Mouse (Mus musculus) spleen, adult 2 months (tissue): ENCODE results near the gene Tdpoz4. TPM values are rescaled to one million over a fixed set of nuclear protein-coding genes. Genes with fewer than 3 reads are reported as not detected.
"Not testable (repeated sequence)": the region's sequence is repeated elsewhere in the genome, so short reads cannot be mapped to it uniquely, and the experiment has no call there.

Experiments used
- DNase-seq, 2 experiments: peaks; one replicate each; pipeline versions ENCODE4 v3.0.0 to v3.0.0-alpha.2; 2012 to 2021; ENCODE audit warnings: low spot score in 2 of 2, low read depth in 1 of 2
- H3K27ac ChIP-seq: fragments of 200-500 bp; 2 replicates; pipeline ENCODE4 v1.5.1; 2012; ENCODE audit warnings: low read length, inconsistent platforms; ENCODE audit not compliant: insufficient read depth
- H3K27me3 ChIP-seq: fragments of 200-500 bp; 2 replicates; pipeline ENCODE4 v1.6.1; 2012; ENCODE audit warnings: mild to moderate bottlenecking, moderate library complexity, low read length, inconsistent platforms; ENCODE audit not compliant: control insufficient read depth, insufficient read depth
- H3K36me3 ChIP-seq: fragments of 200-500 bp; 2 replicates; pipeline ENCODE4 v1.6.1; 2012; ENCODE audit warnings: mild to moderate bottlenecking, low read length, inconsistent platforms; ENCODE audit not compliant: control insufficient read depth, insufficient read depth
- H3K4me1 ChIP-seq: fragments of 200-500 bp; 2 replicates; pipeline ENCODE4 v1.6.1; 2011; ENCODE audit warnings: inconsistent platforms; ENCODE audit not compliant: control insufficient read depth, insufficient read depth, insufficient read length
- H3K4me3 ChIP-seq: fragments of 200-500 bp; 2 replicates; pipeline ENCODE4 v1.5.1; 2011; ENCODE audit warnings: mild to moderate bottlenecking, inconsistent platforms; ENCODE audit not compliant: insufficient read depth, insufficient read length; ENCODE audit errors: extremely low read depth
- WGBS: fragments of 180-500 bp; shearing (Covaris S2); methylation state at CpG from one replicate; pipeline ENCODE4 v1.1.7; 2018; 5-methylcytosine and 5-hydroxymethylcytosine counted together
- polyA plus RNA-seq: library from polyadenylated mRNA; depleted of rRNA; stranded (reverse); fragments of >200 nt; gene quantifications from 2 replicates; pipeline ENCODE4 v1.2.3, GENCODE M21; 2012; rRNA removed

The Tdpoz4 gene
- not detected in 2 replicates for polyA plus RNA-seq

- not testable (repeated sequence) for H3K4me1 ChIP-seq, H3K4me3 ChIP-seq, DNase-seq, H3K27ac ChIP-seq, H3K36me3 ChIP-seq, H3K27me3 ChIP-seq
These were observed at the start of gene Tdpoz4 for GRCm38 (mm10) chr3:93796098-93796497. Gene Tdpoz4, plus strand, starts transcription at chr3:93796398.

- not testable (repeated sequence) for H3K4me3 ChIP-seq, H3K4me1 ChIP-seq, H3K36me3 ChIP-seq, DNase-seq, H3K27ac ChIP-seq, H3K27me3 ChIP-seq
- WGBS = 93% methylated on average over 18 of the region's 18 CpGs
These were observed 42.2 kb upstream of the Tdpoz4 start for GRCm38 (mm10) chr3:93754022-93754421.

- H3K4me3 ChIP-seq, H3K4me1 ChIP-seq, H3K36me3 ChIP-seq, DNase-seq, H3K27me3 ChIP-seq, H3K27ac ChIP-seq: not testable (repeated sequence)
- WGBS = 90% methylated on average over 1 of the region's 1 CpGs
These were observed 23.5 kb upstream of the Tdpoz4 start, which contains the start of gene Gm5773 for GRCm38 (mm10) chr3:93772700-93773099. Gene Gm5773, plus strand, starts transcription at chr3:93773000.

DNA sequence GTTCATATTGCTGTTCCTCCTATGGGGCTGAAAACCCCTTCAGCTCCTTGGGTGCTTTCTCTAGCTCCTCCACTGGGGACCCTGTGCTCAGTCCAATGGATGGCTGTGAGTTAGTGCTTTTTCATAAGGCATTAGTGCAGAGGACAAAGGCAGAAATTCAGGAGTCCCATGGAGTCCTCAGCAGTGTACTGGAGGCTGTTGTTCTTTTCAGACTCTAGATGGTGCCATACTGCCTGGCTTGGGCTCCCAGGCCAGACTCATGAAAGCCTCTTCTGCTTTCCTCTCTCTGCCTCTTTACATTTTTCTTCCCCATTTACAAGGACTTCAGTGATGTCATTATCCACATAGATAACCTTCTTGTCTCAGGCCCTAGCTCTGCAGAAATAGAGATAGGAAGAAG is 17.1 kb downstream of the Tdpoz4 start:
- not testable (repeated sequence) for H3K4me3 ChIP-seq, H3K36me3 ChIP-seq, H3K27me3 ChIP-seq, H3K4me1 ChIP-seq, DNase-seq, H3K27ac ChIP-seq

- not testable (repeated sequence) for H3K27me3 ChIP-seq, H3K27ac ChIP-seq, H3K4me3 ChIP-seq, H3K36me3 ChIP-seq, H3K4me1 ChIP-seq, DNase-seq
- whole genome bisulfite sequencing = 81% methylated on average over 1 of the region's 1 CpGs
These were observed 29.5 kb downstream of the Tdpoz4 start, which contains the start of gene Tdpoz3 for GRCm38 (mm10) chr3:93825720-93826119. Gene Tdpoz3, plus strand, starts transcription at chr3:93826020.

Other genes starting within 250 kb of the Tdpoz4 start
- 36.2 and 39.0 TPM in 2 replicates for gene S100a10, start 241.3 kb upstream of the Tdpoz4 start, polyA plus RNA-seq
- gene Tdpoz2, start 143.7 kb upstream of the Tdpoz4 start, polyA plus RNA-seq = not detected in 2 replicates
- not detected in 2 replicates for gene Tdpoz1, start 120.1 kb upstream of the Tdpoz4 start, polyA plus RNA-seq
- gene Gm37596, start 103.3 kb upstream of the Tdpoz4 start, polyA plus RNA-seq = not detected in 2 replicates
- not detected in 2 replicates for gene Gm5773, start 23.4 kb upstream of the Tdpoz4 start, polyA plus RNA-seq
- not detected in 2 replicates for gene Tdpoz3, start 29.6 kb downstream of the Tdpoz4 start, polyA plus RNA-seq
- gene Gm9117, start 147.1 kb downstream of the Tdpoz4 start, polyA plus RNA-seq = not detected in 2 replicates
- gene Tdpoz5, start 164.9 kb downstream of the Tdpoz4 start, polyA plus RNA-seq = not detected in 2 replicates